ENCODE assay signal across 8 mouse cellular contexts in the genomic region with DNA sequence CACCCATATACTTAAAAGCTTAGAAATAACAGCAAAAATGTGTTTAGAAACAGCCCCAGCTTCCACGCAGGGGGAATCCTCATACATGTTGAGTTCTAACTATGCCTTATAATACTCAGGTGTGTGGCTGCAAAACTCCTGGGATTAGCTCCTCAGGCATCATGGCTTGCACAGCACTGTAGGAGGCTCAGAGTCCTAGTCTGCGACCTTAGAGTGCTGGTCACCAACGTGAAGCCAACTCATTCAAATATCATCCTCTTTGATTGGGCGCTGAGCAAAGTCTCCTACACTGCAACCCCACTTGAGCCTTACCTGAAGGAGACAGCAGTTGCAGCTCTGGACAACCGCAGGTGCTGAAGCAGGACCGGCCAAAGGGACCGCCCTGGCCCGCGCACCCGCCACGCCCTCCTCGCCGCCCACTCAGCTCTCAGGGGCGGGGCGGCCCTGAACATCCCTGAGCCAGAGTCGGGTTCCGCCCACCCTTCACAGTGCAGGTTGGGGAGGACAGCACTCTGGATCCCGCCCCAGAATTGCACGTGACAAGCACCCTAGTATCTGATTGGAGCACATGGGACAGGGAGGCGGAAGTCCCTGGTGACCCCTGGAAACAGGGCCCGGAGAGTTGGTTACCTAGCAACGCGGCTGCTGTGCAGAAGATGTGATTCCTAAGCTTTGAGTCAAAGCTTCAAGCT.
DNase-seq lines count a peak whose midpoint lies in the region; ATAC-seq and TF ChIP-seq lines count a peak whose summit lies in the region.

No protein-coding gene starts in this region.

- peak overlapping the region; percentile 60 for H3K4me2 ChIP-seq in hindbrain, embryonic 12.5 days (replicated peaks)
- H3K4me2 ChIP-seq in lung, embryonic 14.5 days, result peak overlapping the region; percentile 64

- H3K36me3 ChIP-seq in hindbrain, embryonic 12.5 days, result no peaks in the 10 kb centered on the region
- no peaks in the 10 kb centered on the region for H3K36me3 ChIP-seq in lung, embryonic 14.5 days (ENCODE audit: insufficient read depth)

- in situ Hi-C loops in Patski (cut with MboI; ENCODE audit: low pct_unique_long_range_greater_than_20kb), result no loop called here

- peak overlapping the region; percentile 51 for H3K4me3 ChIP-seq in hindbrain, embryonic 12.5 days
- peak overlapping the region; percentile 34 for H3K4me3 ChIP-seq in lung, embryonic 14.5 days (ENCODE audit: low read depth, low read length)

- WGBS in hindbrain, embryonic 12.5 days, result 2% methylated on average over 23 of the region's 23 CpGs
- 3% methylated on average over 23 of the region's 23 CpGs for WGBS in lung, embryonic 14.5 days

- ATAC-seq in Patski, result peak; percentile 99
- ATAC-seq in hindbrain, embryonic 12.5 days (ENCODE audit: low FRiP score), result peak; percentile 100
- ATAC-seq in lung, embryonic 14.5 days (ENCODE audit: insufficient read depth), result peak; percentile 100

- no peaks in the 10 kb centered on the region for H3K9me3 ChIP-seq in hindbrain, embryonic 12.5 days (replicated peaks)
- H3K9me3 ChIP-seq in lung, embryonic 14.5 days (ENCODE audit: low read depth, low read length), result no peaks in the 10 kb centered on the region

- no peak for TF ChIP-seq CTCF in Patski (IDR thresholded peaks at IDR 0.05)
- TF ChIP-seq CTCF in lung, embryonic 14.5 days (IDR thresholded peaks at IDR 0.05; ENCODE audit: low read depth), result no peak

- H3K27ac ChIP-seq in hindbrain, embryonic 12.5 days, result no peak overlapping the region
- H3K27ac ChIP-seq in lung, embryonic 14.5 days (ENCODE audit: low read depth), result no peak overlapping the region

- H3K27me3 ChIP-seq in Patski, result peaks cover 4% of the 10 kb centered on the region
- H3K27me3 ChIP-seq in hindbrain, embryonic 12.5 days, result no peaks in the 10 kb centered on the region
- no peaks in the 10 kb centered on the region for H3K27me3 ChIP-seq in lung, embryonic 14.5 days (ENCODE audit: insufficient read depth, low read length)

- peaks cover 7% of the 10 kb centered on the region; the same call in 1 of the 2 replicates for H3K4me1 ChIP-seq in hindbrain, embryonic 12.5 days
- H3K4me1 ChIP-seq in lung, embryonic 14.5 days (ENCODE audit: insufficient read depth), result no peaks in the 10 kb centered on the region; the same call in 1 of the 2 replicates

- CTCF ChIA-PET in Patski (lab: Charles Lee), result no interaction called here

- peak overlapping the region; percentile 53 for H3K9ac ChIP-seq in hindbrain, embryonic 12.5 days
- no peak overlapping the region for H3K9ac ChIP-seq in lung, embryonic 14.5 days

- DNase-seq in Patski (ENCODE audit: low read depth, low spot score), result peak; percentile 57
- peak; percentile 90 to 94 for DNase-seq in cerebellum, postnatal 25 days
- DNase-seq in frontal cortex, postnatal 25 days (ENCODE audit: low spot score in 2 of 2), result peak; percentile 79 to 87
- DNase-seq in layer of hippocampus, adult 9-11 months, result peak; percentile 97
- peak; percentile 90 for DNase-seq in lung, embryonic 14.5 days
- peak; percentile 43 for DNase-seq in ovary, postnatal 10 days (ENCODE audit: low spot score)
- DNase-seq in thymus, postnatal 10 days (ENCODE audit: low spot score in 2 of 2), result peak; percentile 4

- POLR2A ChIA-PET in Patski (lab: Charles Lee), result no interaction called here

Comparison
In these comparisons a context has a peak if more than half of its experiments do, and no peak if none do; other contexts are left out.
1. DNase-seq: peak in every context shown above with its lines; median percentile 97 in layer of hippocampus, adult 9-11 months; 92 in cerebellum, postnatal 25 days; 90 in lung, embryonic 14.5 days; 83 in frontal cortex, postnatal 25 days; 57 in Patski; 43 in ovary, postnatal 10 days; 4 in thymus, postnatal 10 days.